Mouse (Mus musculus) lung, postnatal 10 days (tissue): ENCODE measurements around the gene Mas1.
"Not testable (repeated sequence)": the region's sequence is repeated elsewhere in the genome, so short reads cannot be mapped to it uniquely, and the experiment has no call there.

Experiments
- DNase-seq: peaks from one replicate; pipeline ENCODE4 v3.0.0; 2021

Gene Mas1

GRCm38 (mm10) chr17:12868043-12868442 is at the start of gene Mas1:
Mas1 (minus strand) TSS chr17:12868143.
- no peak for DNase-seq

DNA sequence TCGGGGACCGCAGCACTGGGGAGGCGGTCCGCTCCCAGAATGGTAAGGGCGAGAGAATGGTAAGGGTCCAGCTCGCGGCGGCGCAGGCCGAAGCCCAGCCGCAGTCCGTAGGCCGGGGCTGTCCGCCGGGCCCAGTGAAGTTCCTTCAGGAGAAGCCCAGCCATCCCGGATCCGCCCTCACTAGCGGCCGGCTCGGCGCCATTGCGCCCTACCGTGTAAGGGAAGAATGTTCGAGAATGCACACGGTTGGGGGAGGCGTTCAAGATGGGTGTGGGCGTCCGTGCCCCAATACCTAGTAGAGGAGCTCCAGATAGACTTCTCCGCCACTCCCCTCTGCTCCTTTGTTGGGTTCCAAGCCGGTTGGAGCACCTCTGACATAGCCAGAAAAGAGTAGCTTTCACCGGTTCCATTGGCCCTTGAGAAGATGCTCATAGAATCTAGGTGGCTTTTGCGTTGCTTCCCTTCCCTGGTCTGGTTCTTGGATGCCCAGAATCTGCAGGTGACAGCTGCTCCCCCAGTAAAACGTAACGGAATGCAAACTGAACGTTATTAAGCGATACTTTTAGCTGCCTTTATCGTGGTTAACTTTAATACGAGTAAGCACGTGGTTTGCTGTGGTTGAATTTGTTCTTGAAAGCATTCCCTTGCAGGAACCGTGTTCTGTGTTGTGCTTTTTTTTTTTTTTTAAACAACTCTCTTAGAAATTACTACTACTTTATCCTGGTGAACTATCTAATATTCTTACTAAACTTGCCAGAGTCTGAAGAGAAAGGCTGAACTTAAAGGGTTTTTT is 48.8 kb upstream of the Mas1 start:
- DNase-seq = peak; percentile 60

DNA sequence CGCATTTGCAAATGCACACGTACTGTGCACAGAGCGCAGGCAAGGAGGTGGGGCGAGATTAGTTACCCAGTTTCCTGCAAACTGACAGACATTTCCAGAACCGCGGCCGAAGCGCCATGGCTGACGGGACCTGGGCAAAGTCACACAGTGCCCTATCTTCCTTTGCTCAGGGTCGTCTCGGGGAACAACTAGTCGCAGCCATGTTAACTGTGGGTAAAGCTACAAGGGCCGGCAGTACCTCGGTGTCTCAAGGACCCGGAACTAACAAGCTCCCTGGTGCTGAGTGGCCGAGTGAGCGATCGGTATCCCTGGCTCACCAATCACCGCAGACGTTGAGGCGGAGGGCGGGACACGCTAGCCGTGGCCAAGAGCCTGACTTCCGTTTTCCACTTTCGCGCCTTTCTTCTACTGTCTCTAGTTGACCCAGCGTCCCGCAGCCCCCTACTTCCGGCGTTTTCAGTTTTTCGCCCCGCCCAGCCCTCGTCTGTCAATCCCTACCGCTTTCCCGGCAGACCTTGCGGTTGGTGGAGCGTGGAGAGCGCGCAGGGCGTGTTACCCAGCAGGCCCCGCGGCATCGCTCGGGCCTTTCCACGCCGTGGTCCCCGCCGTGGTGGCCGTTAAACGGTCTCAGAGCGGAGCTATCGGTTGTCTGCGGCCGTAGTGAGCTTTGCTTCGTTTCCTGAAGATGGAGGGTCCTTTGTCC is 48.1 kb upstream of the Mas1 start, which contains the start of gene Mrpl18:
TSS of gene Mrpl18 (minus strand) at position 465 of the 703 bp plus-strand sequence.
- peak; percentile 100 for DNase-seq

GRCm38 (mm10) chr17:12915488-12915880 is 47.5 kb upstream of the Mas1 start, which contains the start of gene Tcp1:
Tcp1 (plus strand) TSS chr17:12915701.
- DNase-seq = no peak

DNA sequence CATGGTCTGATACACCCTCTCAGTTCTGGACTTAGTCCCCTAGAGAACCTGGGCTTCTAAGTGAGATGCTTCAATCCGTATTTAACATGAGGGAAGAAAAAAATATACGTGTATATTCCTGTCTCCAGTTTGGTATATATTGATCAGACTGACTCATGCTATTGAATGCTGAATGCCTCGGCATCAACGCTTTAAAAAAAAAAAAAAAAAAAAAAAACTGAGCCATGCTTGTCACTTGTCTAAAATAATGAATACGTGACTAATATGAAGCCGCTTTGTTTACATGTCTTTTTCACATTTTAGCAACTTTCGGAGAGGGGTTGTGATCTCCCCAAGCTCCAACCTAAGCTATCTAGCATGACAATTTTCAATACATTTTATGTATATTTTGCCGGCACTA is 42.4 kb upstream of the Mas1 start:
- no peak for DNase-seq

DNA sequence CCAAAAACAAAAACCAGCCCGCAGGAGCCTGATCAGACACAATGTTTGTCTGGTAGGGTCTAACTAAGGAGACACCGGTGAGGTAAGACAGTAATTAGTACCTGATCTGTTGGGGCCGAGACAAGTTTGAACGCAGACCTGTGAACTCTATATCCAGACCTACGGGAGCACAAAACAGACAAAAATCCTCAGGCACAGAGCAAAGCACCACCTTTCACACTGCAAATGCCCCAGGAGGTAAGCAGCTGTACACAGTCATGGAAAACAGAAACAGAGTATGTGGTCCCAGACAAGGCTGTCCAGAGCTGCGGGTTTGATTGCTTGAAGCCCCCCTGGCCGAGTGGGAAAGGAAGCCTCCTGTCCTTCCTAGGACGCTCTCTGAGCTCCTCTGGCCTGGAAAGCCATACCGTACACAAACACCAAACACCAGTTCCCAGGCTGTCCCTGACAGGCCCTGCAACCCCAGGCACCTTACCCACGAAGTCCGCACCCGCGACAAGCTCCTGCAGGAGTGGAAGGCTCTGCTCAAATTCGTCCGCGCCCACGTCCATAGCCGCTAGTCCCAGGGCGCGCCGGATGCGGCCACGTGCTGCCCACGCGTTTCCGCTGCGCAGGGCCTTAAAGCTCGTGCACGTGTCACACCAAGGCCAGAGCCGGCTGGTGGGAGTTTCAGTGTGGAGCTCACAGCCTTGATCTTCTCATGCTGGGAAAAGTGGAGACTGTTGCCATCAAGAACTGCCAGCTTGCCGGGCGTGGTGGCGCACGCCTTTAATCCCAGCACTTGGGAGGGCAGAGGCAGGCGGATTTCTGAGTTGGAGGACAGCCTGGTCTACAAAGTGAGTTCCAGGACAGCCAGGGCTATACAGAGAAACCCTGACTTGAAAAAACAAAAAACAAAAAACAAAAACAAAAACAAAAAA is 41.7 kb upstream of the Mas1 start, which contains the start of gene Pnldc1:
TSS of gene Pnldc1 (minus strand) at position 870 of the 920 bp plus-strand sequence.
- no peak for DNase-seq

GRCm38 (mm10) chr17:12906436-12906835 is 38.5 kb upstream of the Mas1 start:
- no peak for DNase-seq

- DNase-seq = no peak
Observed at GRCm38 (mm10) chr17:12905810-12906209, 37.9 kb upstream of the Mas1 start.

DNA sequence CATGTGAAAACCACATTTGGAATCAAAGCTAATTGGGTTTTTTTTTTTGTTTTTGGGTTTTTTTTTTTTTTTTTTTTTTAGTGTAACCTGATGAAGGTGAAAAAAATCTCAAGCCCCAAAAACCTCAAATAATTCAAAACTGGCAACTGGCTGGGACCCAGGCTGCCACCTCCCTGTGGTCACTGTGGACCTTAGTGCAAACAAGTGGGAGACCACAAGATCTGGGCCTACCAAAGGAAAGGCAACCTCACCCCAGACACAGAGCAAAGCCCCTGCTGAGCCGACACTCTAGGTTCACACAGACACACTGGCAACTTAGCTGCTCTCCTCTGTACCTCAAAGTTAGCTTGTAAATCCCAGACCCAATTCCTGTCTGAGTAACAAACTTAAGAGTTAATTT is 36.4 kb upstream of the Mas1 start:
- DNase-seq = no peak

GRCm38 (mm10) chr17:12903372-12904333 is 35.7 kb upstream of the Mas1 start:
- peak; percentile 44 for DNase-seq

GRCm38 (mm10) chr17:12902291-12902690 is 34.3 kb upstream of the Mas1 start:
- no peak for DNase-seq

GRCm38 (mm10) chr17:12898607-12899006 is 30.7 kb upstream of the Mas1 start:
- not testable (repeated sequence) for DNase-seq

- DNase-seq = no peak
Observed at GRCm38 (mm10) chr17:12897674-12898073, 29.7 kb upstream of the Mas1 start.

- no peak for DNase-seq
Observed at GRCm38 (mm10) chr17:12892033-12892432, 24.1 kb upstream of the Mas1 start.

DNA sequence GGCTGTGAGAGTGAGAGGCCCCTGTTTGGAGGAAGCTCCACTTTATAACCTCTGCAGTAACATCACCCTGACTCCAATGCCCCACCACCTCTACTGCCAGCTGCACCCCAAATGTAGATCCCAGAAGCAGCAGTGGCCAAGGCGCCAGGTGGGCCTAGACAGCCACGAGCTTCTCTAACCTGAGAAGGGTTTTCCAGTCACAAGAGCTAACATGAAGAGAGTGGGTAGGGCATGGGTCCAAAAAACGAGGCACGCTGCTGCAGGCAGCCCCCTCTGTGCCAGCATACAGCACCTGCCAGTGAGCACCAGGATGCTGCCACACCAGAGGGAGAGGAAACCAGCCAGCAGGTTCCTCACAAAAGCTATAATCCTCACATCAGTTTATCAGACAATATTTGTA is 23.1 kb upstream of the Mas1 start:
- no peak for DNase-seq

DNA sequence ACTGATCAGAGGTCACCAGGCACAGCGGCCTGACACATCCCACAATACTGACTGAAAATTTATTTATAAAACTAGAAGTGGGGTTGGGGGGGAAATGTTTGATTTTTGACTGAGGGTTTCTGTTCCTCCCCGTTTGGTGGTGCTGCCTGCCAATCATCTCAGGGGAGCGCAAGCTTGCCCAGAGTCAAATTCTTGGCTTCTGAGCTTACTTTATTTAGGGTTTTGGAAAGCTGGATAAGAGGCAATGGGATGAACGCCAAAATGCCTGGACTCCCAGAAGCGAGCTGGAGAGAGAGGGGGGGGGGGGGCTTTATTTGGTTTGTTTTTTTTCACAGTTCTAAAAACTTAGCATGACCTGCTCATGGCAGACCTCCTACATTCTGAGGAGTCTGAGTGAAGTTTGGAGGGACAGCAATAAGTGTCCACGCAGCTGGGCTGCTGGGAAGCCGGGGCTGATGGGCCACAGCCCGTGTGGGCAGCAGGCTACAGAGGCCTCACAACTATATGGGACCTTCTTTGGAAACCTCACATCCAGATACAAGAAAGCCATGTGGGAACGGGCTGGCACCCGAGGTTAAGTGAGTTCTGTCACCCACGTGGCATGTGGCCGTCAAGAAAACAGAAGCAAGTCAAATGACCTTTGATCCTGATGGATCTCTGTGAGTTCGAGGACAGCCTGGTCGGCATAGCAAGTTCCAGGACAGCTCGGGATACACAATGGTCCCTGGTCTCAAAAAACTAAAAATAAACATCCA is 19.3 kb upstream of the Mas1 start:
- DNase-seq = peak; percentile 61

- DNase-seq = no peak
Observed at GRCm38 (mm10) chr17:12886620-12887019, 18.7 kb upstream of the Mas1 start.

GRCm38 (mm10) chr17:12881216-12881615 is 13.3 kb upstream of the Mas1 start:
- no peak for DNase-seq

- DNase-seq = peak; percentile 90
Observed at GRCm38 (mm10) chr17:12880178-12880577, 12.2 kb upstream of the Mas1 start.

GRCm38 (mm10) chr17:12875734-12876133 is 7.8 kb upstream of the Mas1 start, which contains the start of gene Mrgprh:
Mrgprh (plus strand) TSS chr17:12876034.
- DNase-seq = no peak
